Mouse (Mus musculus) liver, postnatal 0 days (tissue): Measurements from ENCODE around the gene Frat1.

ENCODE experiments used
- CTCF ChIP-seq: sonication (generic); IDR thresholded peaks from 2 replicates; pipeline ENCODE4 v1.5.1; 2016; ENCODE audit warnings: antibody characterized with exemption, low read depth
- EP300 ChIP-seq: IDR thresholded peaks from 2 replicates; pipeline ENCODE4 v1.6.1; 2016; ENCODE audit warnings: antibody characterized with exemption, low read depth, mild to moderate bottlenecking

DNA sequence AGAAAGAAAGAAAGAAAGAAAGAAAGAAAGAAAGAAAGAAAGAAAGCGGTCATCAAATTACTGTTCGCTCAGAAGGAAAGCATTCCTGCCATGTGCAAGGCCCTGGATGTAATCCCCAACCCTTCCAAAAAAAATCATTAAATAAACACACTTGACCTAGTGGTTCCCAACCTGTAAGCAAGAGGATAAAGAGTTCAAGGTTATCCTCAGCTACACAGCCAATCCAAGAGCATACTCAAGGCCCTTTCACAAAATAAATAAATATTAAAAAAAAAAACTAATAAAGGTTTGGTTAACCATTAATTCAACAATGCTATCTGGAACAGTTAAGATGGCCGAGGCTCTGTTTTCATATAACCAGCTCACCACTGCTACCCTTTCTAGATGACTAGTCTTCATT is 829 bp upstream of the Frat1 start:
- TF ChIP-seq CTCF (no peak), EP300 (no peak)
